Mouse (Mus musculus) forebrain, embryonic 15.5 days (tissue): ENCODE results near the gene Cbx3. TPM values are rescaled to one million over a fixed set of nuclear protein-coding genes. Genes with fewer than 3 reads are reported as not detected.

Experiments used
- ATAC-seq: fragments of 200-750 bp; cut with Nextera tagmentation; replicated peaks from 2 replicates; pipeline ENCODE4 v1.8.0; 2017; ENCODE audit warnings: mild to moderate bottlenecking, moderate TSS enrichment, moderate library complexity
- H3K27ac ChIP-seq: fragments of 300-500 bp; sonication (generic); replicated peaks from 2 replicates; pipeline ENCODE4 v1.5.1; 2015; ENCODE audit warnings: mild to moderate bottlenecking, inconsistent platforms
- H3K27me3 ChIP-seq: fragments of 300-500 bp; sonication (generic); 2 replicates; pipeline ENCODE4 v1.6.1; 2015; ENCODE audit warnings: inconsistent platforms
- H3K36me3 ChIP-seq: fragments of 300-500 bp; sonication (generic); 2 replicates; pipeline ENCODE4 v1.6.1; 2015; ENCODE audit warnings: mild to moderate bottlenecking, inconsistent platforms
- H3K4me1 ChIP-seq: fragments of 300-500 bp; sonication (generic); 2 replicates; pipeline ENCODE4 v1.6.1; 2015; ENCODE audit warnings: inconsistent platforms
- H3K4me2 ChIP-seq: fragments of 300-500 bp; sonication (generic); replicated peaks from 2 replicates; pipeline ENCODE4 v1.6.1; 2015; ENCODE audit warnings: mild to moderate bottlenecking, inconsistent platforms
- H3K4me3 ChIP-seq: fragments of 300-500 bp; sonication (generic); 2 replicates; pipeline ENCODE4 v1.5.1; 2015; ENCODE audit warnings: mild to moderate bottlenecking, inconsistent platforms
- H3K9ac ChIP-seq: fragments of 300-500 bp; sonication (generic); replicated peaks from 2 replicates; pipeline ENCODE4 v1.6.1; 2015; ENCODE audit warnings: mild to moderate bottlenecking, inconsistent platforms
- H3K9me3 ChIP-seq: fragments of 300-500 bp; sonication (generic); 2 replicates; pipeline ENCODE4 v1.6.1; 2016; ENCODE audit warnings: inconsistent platforms
- WGBS: fragments of 180-500 bp; shearing (Covaris S2); methylation state at CpG from one replicate; pipeline ENCODE4 v1.1.7; 2015; ENCODE audit warnings: mixed read lengths; 5-methylcytosine and 5-hydroxymethylcytosine counted together
- polyA plus RNA-seq: library from polyadenylated mRNA; unstranded; fragments of >200 nt; fragmentation: Nextera tagmentation; extraction: Ambion mirVana; gene quantifications from 2 replicates; pipeline ENCODE4 v1.2.1, GENCODE M21; 2015

Cbx3 gene
- polyA plus RNA-seq, result 585 and 608 TPM in 2 replicates

DNA sequence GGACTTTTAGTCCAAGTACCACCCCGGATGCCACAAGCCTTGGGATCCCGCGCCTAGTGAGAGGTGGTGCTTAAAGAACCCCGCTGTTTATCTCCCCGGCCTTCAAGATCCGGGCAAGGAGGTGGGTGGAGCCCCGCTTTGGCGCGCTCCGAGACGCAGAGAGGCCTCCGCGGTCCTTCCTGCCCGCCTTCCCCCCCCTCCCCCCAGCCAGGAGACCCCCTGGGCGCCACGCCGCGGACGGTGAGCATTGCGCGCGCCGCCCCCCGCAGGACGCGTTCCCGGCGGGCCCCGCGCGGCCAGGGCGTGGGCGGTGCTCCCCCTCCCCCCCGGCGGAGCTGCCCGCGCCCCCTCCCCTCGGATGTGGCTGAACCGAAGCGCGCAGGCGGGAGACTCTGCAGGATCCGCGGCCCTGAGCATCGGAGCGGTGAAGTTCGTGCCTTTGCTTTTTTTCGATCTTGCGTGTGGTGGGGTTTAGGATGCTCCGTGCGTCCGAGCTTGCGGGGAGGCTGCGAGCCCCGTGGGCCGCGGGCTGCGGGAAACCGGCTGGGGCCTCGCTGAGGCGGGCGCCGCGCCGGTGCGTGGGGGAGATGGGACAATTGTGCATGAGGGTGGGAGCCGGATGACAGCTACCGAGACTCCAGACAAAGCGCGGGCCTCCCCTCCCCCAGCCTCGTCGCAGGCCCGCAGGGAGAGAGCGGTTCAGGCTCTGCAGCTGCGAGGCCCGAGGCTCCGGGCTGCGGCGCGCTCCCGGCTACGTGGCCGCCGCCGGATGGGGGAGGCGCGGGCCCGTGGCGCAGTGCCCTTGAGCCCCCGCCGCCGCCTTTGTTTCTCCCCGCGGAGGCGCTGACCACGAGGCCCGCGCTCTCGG is at the start of gene Cbx3:
Cbx3 (plus strand) TSS at position 50 of the 868 bp plus-strand sequence.
- under 1% methylated on average over 75 of the region's 99 CpGs for WGBS
- Histone ChIP-seq H3K4me1 (peaks cover 49% of the 10 kb centered on the region), H3K4me3 (peak within 1 kb of the TSS; percentile 99), H3K9ac (peak within 1 kb of the TSS; percentile 99), H3K9me3 (no peaks in the 10 kb centered on the region), H3K27ac (peak within 1 kb of the TSS; percentile 98), H3K36me3 (peaks cover 36% of the 10 kb centered on the region), H3K27me3 (no peaks in the 10 kb centered on the region), H3K4me2 (peak within 1 kb of the TSS; percentile 60)
- peak; percentile 84 for ATAC-seq

- no peak overlapping the region for H3K4me3 ChIP-seq
- 63% methylated on average over 11 of the region's 11 CpGs for WGBS
- no peaks in the 10 kb centered on the region for H3K36me3 ChIP-seq
- H3K9me3 ChIP-seq, result no peaks in the 10 kb centered on the region
- no peak overlapping the region for H3K4me2 ChIP-seq
- H3K27ac ChIP-seq, result no peak overlapping the region
- no peaks in the 10 kb centered on the region for H3K4me1 ChIP-seq
- H3K9ac ChIP-seq, result no peak overlapping the region
- H3K27me3 ChIP-seq, result no peaks in the 10 kb centered on the region
- no peak for ATAC-seq
These were observed 46.6 kb upstream of the Cbx3 start for GRCm38 (mm10) chr6:51423466-51424122.

DNA sequence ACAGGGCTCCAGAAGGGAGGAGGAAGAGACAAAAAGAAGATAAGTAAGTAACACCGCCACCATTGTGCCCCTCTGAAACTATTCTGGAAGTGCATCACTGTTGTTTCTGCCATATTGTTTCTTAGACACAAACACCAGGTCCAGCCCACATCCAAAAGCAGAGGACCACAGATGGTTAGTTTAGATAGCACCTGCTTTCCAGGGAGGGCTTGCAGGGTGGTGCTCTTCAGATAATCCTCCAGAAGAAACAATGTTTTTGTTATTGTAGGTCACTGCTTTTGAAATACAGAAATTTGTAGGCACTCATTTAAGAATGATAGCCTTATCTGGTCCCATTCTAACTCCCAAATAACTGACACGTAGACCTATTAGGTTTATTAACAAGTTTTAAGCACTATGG is 45.6 kb upstream of the Cbx3 start:
- Histone ChIP-seq H3K4me2 (no peak overlapping the region), H3K4me3 (no peak overlapping the region), H3K4me1 (no peaks in the 10 kb centered on the region), H3K27me3 (no peaks in the 10 kb centered on the region), H3K36me3 (no peaks in the 10 kb centered on the region), H3K27ac (no peak overlapping the region), H3K9me3 (no peaks in the 10 kb centered on the region), H3K9ac (no peak overlapping the region)
- ATAC-seq, result no peak
- WGBS, result 97% methylated on average over 2 of the region's 2 CpGs

GRCm38 (mm10) chr6:51432535-51433397 is 37.4 kb upstream of the Cbx3 start, which contains the start of gene Nfe2l3:
TSS of gene Nfe2l3 (plus strand) at chr6:51432670.
- under 1% methylated on average over 74 of the region's 74 CpGs for WGBS
- H3K4me3 ChIP-seq, result peak within 1 kb of the TSS; percentile 64
- H3K27me3 ChIP-seq, result 0 out of 2 replicates have a peak, but pooled peaks cover 4% of the 10 kb centered on the region
- peak; percentile 74 for ATAC-seq
- H3K9ac ChIP-seq, result peak within 1 kb of the TSS; percentile 68
- peak within 1 kb of the TSS; percentile 93 for H3K4me2 ChIP-seq
- H3K36me3 ChIP-seq, result no peaks in the 10 kb centered on the region
- H3K4me1 ChIP-seq, result peaks cover 19% of the 10 kb centered on the region
- no peaks in the 10 kb centered on the region for H3K9me3 ChIP-seq
- H3K27ac ChIP-seq, result peak within 1 kb of the TSS; percentile 50

DNA sequence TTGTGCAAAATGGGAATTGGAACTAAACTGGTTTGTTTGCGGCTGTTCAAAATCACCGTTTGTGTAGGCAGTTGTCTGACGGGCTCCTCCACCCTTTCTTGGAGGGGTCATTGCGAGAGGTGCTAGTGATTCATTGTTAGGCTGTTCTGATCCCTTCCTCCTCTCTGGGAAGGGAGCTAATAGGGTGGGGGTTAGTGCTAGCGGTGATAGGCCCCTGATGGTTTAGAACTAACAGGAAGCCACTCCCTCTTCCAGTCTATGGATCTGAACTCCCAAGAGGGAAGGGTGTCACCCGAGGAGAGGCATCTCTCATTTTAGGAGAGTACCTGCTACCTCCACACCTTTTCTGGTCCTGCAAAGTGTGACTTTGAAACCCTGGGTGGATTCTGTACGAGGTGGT is 35.9 kb upstream of the Cbx3 start:
- H3K9me3 ChIP-seq, result no peaks in the 10 kb centered on the region
- H3K4me3 ChIP-seq, result peak overlapping the region; percentile 64
- no peaks in the 10 kb centered on the region for H3K36me3 ChIP-seq
- 42% methylated on average over 7 of the region's 7 CpGs for WGBS
- H3K27ac ChIP-seq, result no peak overlapping the region
- no peak for ATAC-seq
- peaks cover 19% of the 10 kb centered on the region for H3K4me1 ChIP-seq
- H3K9ac ChIP-seq, result no peak overlapping the region
- H3K4me2 ChIP-seq, result peak overlapping the region; percentile 93
- H3K27me3 ChIP-seq, result 0 out of 2 replicates have a peak, but pooled peaks cover 4% of the 10 kb centered on the region

DNA sequence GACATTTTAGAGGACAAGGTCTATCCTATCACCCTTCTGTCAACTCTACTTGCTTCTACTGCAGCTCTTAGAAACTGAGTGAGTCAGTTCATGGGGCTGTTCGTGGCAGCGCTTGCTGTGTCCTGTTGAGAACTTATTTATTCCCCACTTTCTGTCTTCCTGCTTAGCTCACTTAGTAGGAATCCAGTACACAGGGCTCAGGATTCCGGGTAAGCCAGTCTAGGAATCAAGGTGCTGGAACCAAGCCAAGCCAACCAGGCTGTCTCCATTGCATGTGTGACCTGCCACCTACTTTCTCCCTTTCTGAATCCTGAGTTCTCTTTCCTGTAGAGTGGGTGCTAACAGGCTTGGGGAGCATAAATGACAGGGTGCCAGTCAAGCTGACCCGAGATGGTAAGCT is 32.5 kb upstream of the Cbx3 start:
- H3K4me1 ChIP-seq, result peaks cover 10% of the 10 kb centered on the region
- no peak overlapping the region for H3K9ac ChIP-seq
- no peak for ATAC-seq
- no peaks in the 10 kb centered on the region for H3K36me3 ChIP-seq
- 80% methylated on average over 4 of the region's 4 CpGs for WGBS
- H3K9me3 ChIP-seq, result no peaks in the 10 kb centered on the region
- no peak overlapping the region for H3K4me2 ChIP-seq
- H3K4me3 ChIP-seq, result no peak overlapping the region
- H3K27ac ChIP-seq, result no peak overlapping the region
- 0 out of 2 replicates have a peak, but pooled peaks cover 4% of the 10 kb centered on the region for H3K27me3 ChIP-seq

DNA sequence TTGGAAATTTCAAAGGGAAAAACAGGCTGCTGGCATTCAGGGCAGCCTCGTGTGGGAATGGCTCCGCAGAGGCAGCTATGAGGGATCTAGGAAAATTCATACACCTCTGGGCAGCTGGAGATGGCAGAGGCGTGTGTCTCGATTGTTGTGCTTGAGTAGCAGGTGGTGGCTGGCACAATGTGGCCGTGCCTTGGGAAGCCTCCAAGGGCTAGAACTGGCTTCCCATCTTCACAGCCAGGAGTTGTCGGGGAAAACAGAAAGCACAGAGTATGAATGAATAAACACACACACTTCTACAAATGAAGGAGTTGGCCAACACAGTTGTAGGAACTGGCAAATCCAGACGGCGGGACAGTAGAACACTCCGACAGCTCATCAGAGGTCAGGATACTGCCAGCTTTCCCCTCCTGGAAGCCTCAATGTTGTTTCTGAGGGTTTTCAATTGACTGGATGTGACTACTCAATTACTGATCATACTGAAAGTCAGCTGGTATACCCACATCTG is 31.3 kb upstream of the Cbx3 start:
- WGBS, result 66% methylated on average over 9 of the region's 9 CpGs
- no peak for ATAC-seq

GRCm38 (mm10) chr6:51442191-51442835 is 27.8 kb upstream of the Cbx3 start:
- Histone ChIP-seq H3K27me3 (no peaks in the 10 kb centered on the region), H3K9ac (no peak overlapping the region), H3K27ac (no peak overlapping the region), H3K36me3 (no peaks in the 10 kb centered on the region), H3K9me3 (no peaks in the 10 kb centered on the region), H3K4me2 (no peak overlapping the region), H3K4me1 (no peaks in the 10 kb centered on the region), H3K4me3 (no peak overlapping the region)
- 69% methylated on average over 9 of the region's 9 CpGs for WGBS
- no peak for ATAC-seq

More for the DNA sequence above, 31.3 kb upstream of the Cbx3 start:
- Histone ChIP-seq H3K27me3 (no peaks in the 10 kb centered on the region), H3K9me3 (no peaks in the 10 kb centered on the region), H3K4me3 (no peak overlapping the region), H3K4me2 (no peak overlapping the region), H3K27ac (no peak overlapping the region), H3K9ac (no peak overlapping the region), H3K36me3 (no peaks in the 10 kb centered on the region), H3K4me1 (no peaks in the 10 kb centered on the region; the same call in 1 of the 2 replicates)

DNA sequence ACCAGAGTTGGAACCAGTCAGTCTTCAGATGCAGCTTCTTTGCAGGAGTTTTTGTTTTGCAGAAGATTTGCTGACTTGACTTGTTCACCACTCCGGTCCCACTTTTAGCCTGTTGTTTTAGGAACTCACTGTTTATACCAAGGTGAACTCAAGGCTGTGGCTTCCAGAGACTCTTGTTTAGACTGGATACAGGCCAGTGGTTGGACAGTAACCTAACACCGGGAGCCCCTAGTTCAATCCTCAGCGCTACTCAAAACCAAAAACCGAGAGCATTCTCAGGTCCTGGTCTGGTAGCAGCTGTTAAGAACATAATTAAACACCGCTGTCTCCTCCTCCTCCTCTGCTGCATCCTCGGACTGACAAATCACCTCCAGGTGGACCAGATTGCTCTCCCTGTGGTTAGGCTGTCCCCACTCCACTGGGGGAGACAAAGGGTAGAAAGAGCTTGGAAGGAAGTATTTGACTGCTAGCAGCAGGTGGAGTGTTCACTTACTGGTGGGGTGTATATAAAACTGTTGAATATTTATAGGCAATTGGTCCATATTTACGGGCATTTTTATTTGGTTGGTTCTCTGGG is 17.1 kb upstream of the Cbx3 start:
- Histone ChIP-seq H3K4me2 (no peak overlapping the region), H3K27me3 (no peaks in the 10 kb centered on the region), H3K36me3 (peaks cover 8% of the 10 kb centered on the region; the same call in 1 of the 2 replicates), H3K27ac (no peak overlapping the region), H3K9me3 (no peaks in the 10 kb centered on the region), H3K9ac (no peak overlapping the region), H3K4me1 (no peaks in the 10 kb centered on the region), H3K4me3 (no peak overlapping the region)
- ATAC-seq, result no peak
- 76% methylated on average over 7 of the region's 7 CpGs for WGBS

DNA sequence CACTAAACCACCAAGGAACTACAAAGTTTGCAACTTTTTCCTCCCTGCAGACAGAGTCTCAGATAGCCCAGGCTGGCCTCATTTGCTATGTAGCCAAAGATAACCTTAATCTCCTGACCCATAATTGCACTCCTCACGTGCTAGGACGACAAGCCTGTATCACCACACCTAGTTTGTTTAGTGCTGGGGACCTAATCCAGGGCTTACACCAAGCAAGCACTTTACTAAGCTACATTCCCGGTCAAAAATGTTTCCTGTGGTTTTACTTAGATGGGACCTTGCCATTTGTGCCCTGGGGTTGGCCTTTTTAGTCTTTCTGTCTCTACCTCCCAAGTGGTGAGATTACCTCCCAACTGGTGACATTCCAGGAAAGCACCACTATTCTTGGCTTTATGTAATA is 15.2 kb upstream of the Cbx3 start:
- ATAC-seq, result no peak
- H3K4me1 ChIP-seq, result no peaks in the 10 kb centered on the region
- H3K9me3 ChIP-seq, result no peaks in the 10 kb centered on the region
- no peak overlapping the region for H3K9ac ChIP-seq
- peaks cover 24% of the 10 kb centered on the region for H3K36me3 ChIP-seq
- H3K27ac ChIP-seq, result no peak overlapping the region
- H3K4me2 ChIP-seq, result no peak overlapping the region
- H3K27me3 ChIP-seq, result no peaks in the 10 kb centered on the region
- H3K4me3 ChIP-seq, result no peak overlapping the region
- 74% methylated on average over 3 of the region's 3 CpGs for WGBS

DNA sequence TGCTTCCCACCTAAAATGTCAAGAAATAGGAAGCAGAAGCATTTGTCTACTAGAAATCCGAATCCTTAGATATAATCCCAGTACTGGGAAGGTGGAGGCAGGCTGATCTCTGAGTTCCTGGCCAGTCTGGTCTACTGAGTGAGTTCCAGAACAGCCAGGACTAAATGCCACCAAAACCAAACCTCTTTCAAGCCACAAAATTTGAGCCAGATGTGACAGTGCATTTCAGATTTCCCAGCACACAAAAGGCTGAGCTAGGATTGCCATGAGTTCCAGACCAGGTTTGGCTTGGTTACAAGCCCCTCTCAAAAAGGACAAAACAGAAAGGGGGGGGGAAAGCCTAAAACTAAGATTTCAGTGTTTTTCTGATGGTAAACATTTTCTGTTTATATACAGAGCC is 14.0 kb upstream of the Cbx3 start:
- peaks cover 34% of the 10 kb centered on the region for H3K36me3 ChIP-seq
- H3K9ac ChIP-seq, result no peak overlapping the region
- 89% methylated on average over 1 of the region's 1 CpGs for WGBS

More for the DNA sequence above, 14.0 kb upstream of the Cbx3 start:
- Histone ChIP-seq H3K27me3 (no peaks in the 10 kb centered on the region), H3K9me3 (no peaks in the 10 kb centered on the region), H3K4me3 (no peak overlapping the region), H3K4me1 (no peaks in the 10 kb centered on the region), H3K4me2 (no peak overlapping the region), H3K27ac (no peak overlapping the region)
- no peak for ATAC-seq
